Mouse (Mus musculus): Measurements from ENCODE around the gene Il17re. TPM values are rescaled to one million over a fixed set of nuclear protein-coding genes. Genes with fewer than 3 reads are reported as not detected.

Gene Il17re
- polyA plus RNA-seq (2014; fragmentation: Illumina TruSeq; extraction: RNeasy Lipid Tissue Mini Kit (QIAGEN cat#74804); ENCODE audit: low read depth, low replicate concordance), result 10.4 TPM

GRCm38 (mm10) chr6:113457952-113458534, at the start of gene Il17re:
TSS of gene Il17re (plus strand) at chr6:113458484.

GRCm38 (mm10) chr6:113419199-113419587, 39.1 kb upstream of the Il17re start, which contains the start of gene Rpusd3:
TSS of gene Rpusd3 (minus strand) at chr6:113419340.

GRCm38 (mm10) chr6:113435664-113436205, 22.5 kb upstream of the Il17re start, which contains the start of gene Cidec:
TSS of gene Cidec (minus strand) at chr6:113435760.

GRCm38 (mm10) chr6:113442442-113443090, 15.7 kb upstream of the Il17re start, which contains the start of gene Jagn1:
TSS of gene Jagn1 (plus strand) at chr6:113442569.

GRCm38 (mm10) chr6:113471297-113471936, 13.1 kb downstream of the Il17re start, which contains the start of gene Il17rc:
TSS of gene Il17rc (plus strand) at chr6:113471427.

GRCm38 (mm10) chr6:113483100-113483615, 24.9 kb downstream of the Il17re start, which contains the start of gene Creld1:
TSS of gene Creld1 (plus strand) at chr6:113483297.

GRCm38 (mm10) chr6:113501388-113502084, 43.3 kb downstream of the Il17re start, which contains the start of gene Prrt3:
TSS of gene Prrt3 (minus strand) at chr6:113501931.

Other genes with a start within 250 kb of the Il17re start
- gene Mtmr14, start 220.6 kb upstream of the Il17re start, polyA plus RNA-seq (2014; fragmentation: Illumina TruSeq; extraction: RNeasy Lipid Tissue Mini Kit (QIAGEN cat#74804); ENCODE audit: low read depth, low replicate concordance), result 18.7 TPM
- gene Cpne9, start 176.2 kb upstream of the Il17re start, polyA plus RNA-seq (2014; fragmentation: Illumina TruSeq; extraction: RNeasy Lipid Tissue Mini Kit (QIAGEN cat#74804); ENCODE audit: low read depth, low replicate concordance), result not detected
- 21.9 TPM for gene Brpf1, start 151.3 kb upstream of the Il17re start, polyA plus RNA-seq (2014; fragmentation: Illumina TruSeq; extraction: RNeasy Lipid Tissue Mini Kit (QIAGEN cat#74804); ENCODE audit: low read depth, low replicate concordance)
- gene Ogg1, start 131.5 kb upstream of the Il17re start, polyA plus RNA-seq (2014; fragmentation: Illumina TruSeq; extraction: RNeasy Lipid Tissue Mini Kit (QIAGEN cat#74804); ENCODE audit: low read depth, low replicate concordance), result 13.8 TPM
- 62.0 TPM for gene Camk1, start 114.5 kb upstream of the Il17re start, polyA plus RNA-seq (2014; fragmentation: Illumina TruSeq; extraction: RNeasy Lipid Tissue Mini Kit (QIAGEN cat#74804); ENCODE audit: low read depth, low replicate concordance)
- 31.6 TPM for gene Tada3, start 80.6 kb upstream of the Il17re start, polyA plus RNA-seq (2014; fragmentation: Illumina TruSeq; extraction: RNeasy Lipid Tissue Mini Kit (QIAGEN cat#74804); ENCODE audit: low read depth, low replicate concordance)
- 109 TPM for gene Arpc4, start 80.4 kb upstream of the Il17re start, polyA plus RNA-seq (2014; fragmentation: Illumina TruSeq; extraction: RNeasy Lipid Tissue Mini Kit (QIAGEN cat#74804); ENCODE audit: low read depth, low replicate concordance)
- gene Ttll3, start 69.2 kb upstream of the Il17re start, polyA plus RNA-seq (2014; fragmentation: Illumina TruSeq; extraction: RNeasy Lipid Tissue Mini Kit (QIAGEN cat#74804); ENCODE audit: low read depth, low replicate concordance), result 8.6 TPM
- gene Rpusd3, start 39.1 kb upstream of the Il17re start, polyA plus RNA-seq (2014; fragmentation: Illumina TruSeq; extraction: RNeasy Lipid Tissue Mini Kit (QIAGEN cat#74804); ENCODE audit: low read depth, low replicate concordance), result 27.3 TPM
- 1,142 TPM for gene Cidec, start 22.7 kb upstream of the Il17re start, polyA plus RNA-seq (2014; fragmentation: Illumina TruSeq; extraction: RNeasy Lipid Tissue Mini Kit (QIAGEN cat#74804); ENCODE audit: low read depth, low replicate concordance)
- gene Jagn1, start 15.9 kb upstream of the Il17re start, polyA plus RNA-seq (2014; fragmentation: Illumina TruSeq; extraction: RNeasy Lipid Tissue Mini Kit (QIAGEN cat#74804); ENCODE audit: low read depth, low replicate concordance), result 50.6 TPM
- gene Il17rc, start 12.9 kb downstream of the Il17re start, polyA plus RNA-seq (2014; fragmentation: Illumina TruSeq; extraction: RNeasy Lipid Tissue Mini Kit (QIAGEN cat#74804); ENCODE audit: low read depth, low replicate concordance), result 22.4 TPM
- 41.7 TPM for gene Creld1, start 24.8 kb downstream of the Il17re start, polyA plus RNA-seq (2014; fragmentation: Illumina TruSeq; extraction: RNeasy Lipid Tissue Mini Kit (QIAGEN cat#74804); ENCODE audit: low read depth, low replicate concordance)
- gene Prrt3, start 43.4 kb downstream of the Il17re start, polyA plus RNA-seq (2014; fragmentation: Illumina TruSeq; extraction: RNeasy Lipid Tissue Mini Kit (QIAGEN cat#74804); ENCODE audit: low read depth, low replicate concordance), result not detected
- 68.1 TPM for gene Emc3, start 73.2 kb downstream of the Il17re start, polyA plus RNA-seq (2014; fragmentation: Illumina TruSeq; extraction: RNeasy Lipid Tissue Mini Kit (QIAGEN cat#74804); ENCODE audit: low read depth, low replicate concordance)
- gene Fancd2, start 73.2 kb downstream of the Il17re start, polyA plus RNA-seq (2014; fragmentation: Illumina TruSeq; extraction: RNeasy Lipid Tissue Mini Kit (QIAGEN cat#74804); ENCODE audit: low read depth, low replicate concordance), result 1.2 TPM
- 1.1 TPM for gene Fancd2os, start 142.2 kb downstream of the Il17re start, polyA plus RNA-seq (2014; fragmentation: Illumina TruSeq; extraction: RNeasy Lipid Tissue Mini Kit (QIAGEN cat#74804); ENCODE audit: low read depth, low replicate concordance)
- 147 TPM for gene Brk1, start 146.3 kb downstream of the Il17re start, polyA plus RNA-seq (2014; fragmentation: Illumina TruSeq; extraction: RNeasy Lipid Tissue Mini Kit (QIAGEN cat#74804); ENCODE audit: low read depth, low replicate concordance)
- gene Vhl, start 165.5 kb downstream of the Il17re start, polyA plus RNA-seq (2014; fragmentation: Illumina TruSeq; extraction: RNeasy Lipid Tissue Mini Kit (QIAGEN cat#74804); ENCODE audit: low read depth, low replicate concordance), result 27.4 TPM
- gene Irak2, start 180.0 kb downstream of the Il17re start, polyA plus RNA-seq (2014; fragmentation: Illumina TruSeq; extraction: RNeasy Lipid Tissue Mini Kit (QIAGEN cat#74804); ENCODE audit: low read depth, low replicate concordance), result 39.1 TPM
- 28.8 TPM for gene Tatdn2, start 238.6 kb downstream of the Il17re start, polyA plus RNA-seq (2014; fragmentation: Illumina TruSeq; extraction: RNeasy Lipid Tissue Mini Kit (QIAGEN cat#74804); ENCODE audit: low read depth, low replicate concordance)

Data from adipose tissue, adult 10 weeks (tissue).